Mouse (Mus musculus): ENCODE results near the gene Pdap1. TPM values are rescaled to one million over a fixed set of nuclear protein-coding genes. Genes with fewer than 3 reads are reported as not detected.
"Not testable (repeated sequence)": the region's sequence is repeated elsewhere in the genome, so short reads cannot be mapped to it uniquely, and the experiment has no call there.

The Pdap1 gene
- polyA plus RNA-seq, 1 experiment from 2014 or later = 90.9 TPM

DNA sequence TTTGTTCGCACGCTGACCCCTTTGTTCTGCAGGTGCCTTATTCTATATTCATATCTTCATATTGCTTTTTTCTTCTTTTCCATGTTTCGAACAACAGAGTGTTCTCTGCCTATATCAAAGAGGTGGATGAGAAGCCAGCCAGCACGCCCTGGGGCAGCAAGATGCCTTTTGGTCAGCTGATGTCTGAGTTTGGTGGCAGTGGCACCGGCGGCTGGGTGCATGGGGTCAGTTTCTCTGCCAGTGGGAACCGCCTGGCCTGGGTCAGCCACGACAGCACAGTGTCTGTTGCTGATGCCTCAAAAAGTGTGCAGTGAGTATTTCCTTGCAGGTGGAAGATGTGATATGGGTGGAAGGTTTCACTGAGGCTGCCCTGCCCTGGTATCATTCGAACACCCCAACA lies 39.1 kb downstream of the Pdap1 start:
- no peaks in the 10 kb centered on the region for H3K4me1 ChIP-seq (ENCODE audit: control insufficient read depth, insufficient read depth, low read depth, low read length)
- H3K9ac ChIP-seq (ENCODE audit: low read depth, low read length) = no peak overlapping the region
- WGBS = 97% methylated on average over 9 of the region's 9 CpGs
- H3K4me2 ChIP-seq (ENCODE audit: low read length) = no peak overlapping the region
- H3K36me3 ChIP-seq (ENCODE audit: control insufficient read depth, insufficient read depth, low read length) = peaks cover 52% of the 10 kb centered on the region
- ATAC-seq = no peak
- H3K9me3 ChIP-seq (ENCODE audit: control insufficient read depth, low read length) = no peaks in the 10 kb centered on the region
- no peaks in the 10 kb centered on the region for H3K27me3 ChIP-seq (replicated peaks; ENCODE audit: control insufficient read depth, insufficient read depth, low read length)
- no peak overlapping the region for H3K4me3 ChIP-seq (ENCODE audit: low read length)
- no peak overlapping the region for H3K27ac ChIP-seq (ENCODE audit: low read depth, low read length)

DNA sequence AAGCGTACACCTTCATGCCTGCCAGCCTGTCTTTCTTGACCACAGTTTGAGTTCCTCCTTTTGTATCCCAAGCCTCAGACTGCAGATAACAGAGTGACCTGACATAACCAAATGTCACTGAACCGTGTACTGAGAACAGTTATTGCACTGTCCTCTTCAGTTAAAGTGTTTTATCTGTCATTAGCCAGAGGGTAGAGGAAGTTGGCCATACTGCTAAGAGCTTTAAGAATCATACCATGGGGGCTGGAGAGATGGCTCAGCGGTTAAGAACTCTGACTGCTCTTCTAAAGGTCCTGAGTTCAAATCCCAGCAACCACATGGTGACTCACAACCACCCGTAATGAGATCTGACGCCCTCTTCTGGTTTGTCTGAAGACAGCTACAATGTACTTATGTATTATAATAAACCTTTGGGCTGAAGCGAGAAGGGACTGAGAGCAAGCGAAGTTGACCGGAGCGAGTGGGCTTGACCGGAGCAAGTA lies 41.7 kb downstream of the Pdap1 start:
- H3K4me3 ChIP-seq (ENCODE audit: low read length) = no peak overlapping the region
- no peaks in the 10 kb centered on the region for H3K4me1 ChIP-seq (ENCODE audit: control insufficient read depth, insufficient read depth, low read depth, low read length)
- 93% methylated on average over 10 of the region's 10 CpGs for WGBS
- no peak overlapping the region for H3K4me2 ChIP-seq (ENCODE audit: low read length)
- H3K27ac ChIP-seq (ENCODE audit: low read depth, low read length) = no peak overlapping the region
- no peaks in the 10 kb centered on the region for H3K27me3 ChIP-seq (replicated peaks; ENCODE audit: control insufficient read depth, insufficient read depth, low read length)
- H3K9me3 ChIP-seq (ENCODE audit: control insufficient read depth, low read length) = no peaks in the 10 kb centered on the region
- ATAC-seq = no peak
- peaks cover 39% of the 10 kb centered on the region for H3K36me3 ChIP-seq (ENCODE audit: control insufficient read depth, insufficient read depth, low read length)
- H3K9ac ChIP-seq (ENCODE audit: low read depth, low read length) = no peak overlapping the region

DNA sequence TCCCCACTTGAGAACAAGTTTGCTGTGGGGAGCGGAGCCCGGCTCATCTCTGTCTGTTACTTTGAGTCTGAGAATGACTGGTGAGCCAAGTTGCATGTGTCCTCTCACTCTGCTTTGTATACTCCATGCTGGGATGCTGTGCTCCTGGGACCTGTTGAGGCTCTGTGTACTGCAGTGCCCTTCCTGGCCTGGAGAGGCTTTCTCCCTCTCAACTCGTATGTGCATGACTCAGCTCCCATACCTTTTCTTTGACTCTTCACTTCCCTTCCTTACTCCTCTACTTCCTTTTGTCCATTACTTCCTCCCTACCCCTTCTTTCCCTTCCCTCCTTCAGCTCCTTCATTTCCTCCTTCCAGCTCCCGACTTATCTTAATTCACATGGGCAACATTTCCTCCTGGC lies 43.8 kb downstream of the Pdap1 start:
- H3K4me3 ChIP-seq (ENCODE audit: low read length) = no peak overlapping the region
- no peak for ATAC-seq
- H3K27me3 ChIP-seq (replicated peaks; ENCODE audit: control insufficient read depth, insufficient read depth, low read length) = no peaks in the 10 kb centered on the region
- H3K36me3 ChIP-seq (ENCODE audit: control insufficient read depth, insufficient read depth, low read length) = peaks cover 41% of the 10 kb centered on the region
- 90% methylated on average over 4 of the region's 4 CpGs for WGBS
- no peaks in the 10 kb centered on the region for H3K4me1 ChIP-seq (ENCODE audit: control insufficient read depth, insufficient read depth, low read depth, low read length)
- no peak overlapping the region for H3K9ac ChIP-seq (ENCODE audit: low read depth, low read length)
- H3K4me2 ChIP-seq (ENCODE audit: low read length) = no peak overlapping the region
- no peak overlapping the region for H3K27ac ChIP-seq (ENCODE audit: low read depth, low read length)
- no peaks in the 10 kb centered on the region for H3K9me3 ChIP-seq (ENCODE audit: control insufficient read depth, low read length)

DNA sequence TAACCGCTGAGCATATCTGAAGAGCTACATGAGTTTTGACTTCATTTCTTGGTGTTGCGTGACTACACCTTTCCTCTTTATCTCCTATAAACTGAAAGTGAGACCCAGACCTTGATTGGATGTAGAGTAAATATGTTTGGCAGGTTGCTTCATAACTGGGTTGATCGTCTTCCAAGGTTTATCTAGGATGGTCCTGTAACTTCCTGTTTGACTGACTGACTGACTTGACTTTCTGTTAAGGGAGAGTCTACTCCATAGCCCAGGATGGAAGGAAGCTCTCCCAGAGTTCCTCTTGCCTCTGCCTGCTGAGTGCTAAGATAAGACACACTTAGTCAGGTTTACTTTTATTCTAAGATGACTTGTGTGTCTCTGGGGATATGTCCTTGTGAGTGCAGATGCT lies 50.2 kb downstream of the Pdap1 start:
- no peak for ATAC-seq
- H3K36me3 ChIP-seq (ENCODE audit: control insufficient read depth, insufficient read depth, low read length) = peaks cover 16% of the 10 kb centered on the region
- H3K9me3 ChIP-seq (ENCODE audit: control insufficient read depth, low read length) = no peaks in the 10 kb centered on the region
- H3K9ac ChIP-seq (ENCODE audit: low read depth, low read length) = no peak overlapping the region
- no peak overlapping the region for H3K27ac ChIP-seq (ENCODE audit: low read depth, low read length)
- no peak overlapping the region for H3K4me2 ChIP-seq (ENCODE audit: low read length)
- WGBS = 95% methylated on average over 3 of the region's 3 CpGs
- H3K4me1 ChIP-seq (ENCODE audit: control insufficient read depth, insufficient read depth, low read depth, low read length) = peaks cover 4% of the 10 kb centered on the region
- H3K27me3 ChIP-seq (replicated peaks; ENCODE audit: control insufficient read depth, insufficient read depth, low read length) = no peaks in the 10 kb centered on the region
- H3K4me3 ChIP-seq (ENCODE audit: low read length) = no peak overlapping the region

DNA sequence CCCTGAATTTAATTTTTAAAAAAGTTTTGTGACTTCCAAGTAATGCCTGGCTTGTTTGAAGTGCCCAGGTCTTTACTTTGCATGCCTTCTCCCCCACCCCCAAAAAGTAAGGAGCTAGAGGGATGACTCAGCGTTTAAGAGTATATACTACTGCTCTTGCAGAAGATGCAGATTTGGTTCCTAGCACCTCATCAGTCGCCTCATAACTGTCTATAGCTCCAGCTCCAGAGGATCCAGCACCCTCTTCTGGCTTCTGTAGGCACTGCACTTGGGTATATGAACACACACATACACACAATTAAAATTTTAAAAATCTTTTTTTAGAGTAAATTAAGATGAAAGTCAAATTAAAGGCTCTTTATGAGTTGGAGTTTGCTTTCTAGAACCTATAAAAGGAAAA lies 51.9 kb downstream of the Pdap1 start:
- no peaks in the 10 kb centered on the region for H3K27me3 ChIP-seq (replicated peaks; ENCODE audit: control insufficient read depth, insufficient read depth, low read length)
- WGBS = 96% methylated on average over 2 of the region's 2 CpGs

GRCm38 (mm10) chr5:145084822-145085221 lies 55.2 kb downstream of the Pdap1 start:
- peak overlapping the region; percentile 20; the same call in 1 of the 2 replicates for H3K9ac ChIP-seq (ENCODE audit: low read depth, low read length)
- peak overlapping the region; percentile 94 for H3K4me3 ChIP-seq (ENCODE audit: low read length)
- no peak for ATAC-seq
- H3K4me2 ChIP-seq (ENCODE audit: low read length) = peak overlapping the region; percentile 88
- H3K27me3 ChIP-seq (replicated peaks; ENCODE audit: control insufficient read depth, insufficient read depth, low read length) = no peaks in the 10 kb centered on the region
- peaks cover 11% of the 10 kb centered on the region for H3K4me1 ChIP-seq (ENCODE audit: control insufficient read depth, insufficient read depth, low read depth, low read length)
- H3K27ac ChIP-seq (ENCODE audit: low read depth, low read length) = no peak overlapping the region
- no peaks in the 10 kb centered on the region for H3K9me3 ChIP-seq (ENCODE audit: control insufficient read depth, low read length)
- 77% methylated on average over 2 of the region's 2 CpGs for WGBS
- H3K36me3 ChIP-seq (ENCODE audit: control insufficient read depth, insufficient read depth, low read length) = no peaks in the 10 kb centered on the region

More for the DNA sequence above, 51.9 kb downstream of the Pdap1 start:
- Histone ChIP-seq H3K9me3 (ENCODE audit: control insufficient read depth, low read length) (no peaks in the 10 kb centered on the region), H3K9ac (ENCODE audit: low read depth, low read length) (no peak overlapping the region), H3K4me2 (ENCODE audit: low read length) (no peak overlapping the region), H3K27ac (ENCODE audit: low read depth, low read length) (no peak overlapping the region), H3K36me3 (ENCODE audit: control insufficient read depth, insufficient read depth, low read length) (peaks cover 11% of the 10 kb centered on the region), H3K4me3 (ENCODE audit: low read length) (no peak overlapping the region), H3K4me1 (ENCODE audit: control insufficient read depth, insufficient read depth, low read depth, low read length) (peaks cover 11% of the 10 kb centered on the region)
- ATAC-seq = no peak

GRCm38 (mm10) chr5:145083632-145084451 lies 56.2 kb downstream of the Pdap1 start, which contains the start of the genes Arpc1a and Kpna7:
TSS of gene Arpc1a (plus strand) at chr5:145083830.
TSS of gene Kpna7 (minus strand) at chr5:145084030.
- peak; percentile 98 for ATAC-seq
- H3K9ac ChIP-seq (ENCODE audit: low read depth, low read length) = peak within 1 kb of the TSS; percentile 93
- peak within 1 kb of the TSS; percentile 88 for H3K4me2 ChIP-seq (ENCODE audit: low read length)
- no peaks in the 10 kb centered on the region for H3K36me3 ChIP-seq (ENCODE audit: control insufficient read depth, insufficient read depth, low read length)
- no peaks in the 10 kb centered on the region for H3K9me3 ChIP-seq (ENCODE audit: control insufficient read depth, low read length)
- 1% methylated on average over 54 of the region's 54 CpGs for WGBS
- H3K27ac ChIP-seq (ENCODE audit: low read depth, low read length) = peak within 1 kb of the TSS; percentile 84
- peak within 1 kb of the TSS; percentile 94 for H3K4me3 ChIP-seq (ENCODE audit: low read length)
- no peaks in the 10 kb centered on the region for H3K27me3 ChIP-seq (replicated peaks; ENCODE audit: control insufficient read depth, insufficient read depth, low read length)
- H3K4me1 ChIP-seq (ENCODE audit: control insufficient read depth, insufficient read depth, low read depth, low read length) = peaks cover 11% of the 10 kb centered on the region

- Histone ChIP-seq H3K27ac (ENCODE audit: low read depth, low read length) (peak overlapping the region; percentile 84), H3K4me1 (ENCODE audit: control insufficient read depth, insufficient read depth, low read depth, low read length) (peaks cover 11% of the 10 kb centered on the region), H3K4me2 (ENCODE audit: low read length) (peak overlapping the region; percentile 88), H3K9ac (ENCODE audit: low read depth, low read length) (peak overlapping the region; percentile 93), H3K4me3 (ENCODE audit: low read length) (peak overlapping the region; percentile 94)
- H3K27me3 ChIP-seq (replicated peaks; ENCODE audit: control insufficient read depth, insufficient read depth, low read length); H3K36me3 ChIP-seq (ENCODE audit: control insufficient read depth, insufficient read depth, low read length); H3K9me3 ChIP-seq (ENCODE audit: control insufficient read depth, low read length): not testable (repeated sequence)
- peak; percentile 38 for ATAC-seq
- WGBS = 51% methylated on average over 6 of the region's 6 CpGs
Measured at GRCm38 (mm10) chr5:145083201-145083600, 56.8 kb downstream of the Pdap1 start.

- no peaks in the 10 kb centered on the region for H3K27me3 ChIP-seq (replicated peaks; ENCODE audit: control insufficient read depth, insufficient read depth, low read length)
- peaks cover 11% of the 10 kb centered on the region for H3K4me1 ChIP-seq (ENCODE audit: control insufficient read depth, insufficient read depth, low read depth, low read length)
- no peaks in the 10 kb centered on the region for H3K9me3 ChIP-seq (ENCODE audit: control insufficient read depth, low read length)
- H3K27ac ChIP-seq (ENCODE audit: low read depth, low read length) = no peak overlapping the region
- H3K4me3 ChIP-seq (ENCODE audit: low read length) = no peak overlapping the region
- ATAC-seq = no peak
- H3K4me2 ChIP-seq (ENCODE audit: low read length) = no peak overlapping the region
- H3K36me3 ChIP-seq (ENCODE audit: control insufficient read depth, insufficient read depth, low read length) = no peaks in the 10 kb centered on the region
- 89% methylated on average over 10 of the region's 10 CpGs for WGBS
- no peak overlapping the region for H3K9ac ChIP-seq (ENCODE audit: low read depth, low read length)
Measured at GRCm38 (mm10) chr5:145081866-145082613, 58.0 kb downstream of the Pdap1 start.
